Mouse (Mus musculus) adrenal gland, adult 8-10 months (tissue): ENCODE data around the gene Ramac. TPM values are rescaled to one million over a fixed set of nuclear protein-coding genes. Genes with fewer than 3 reads are reported as not detected.
A peak's percentile ranks its signal among the peaks of the same experiment; 100 is the strongest.

ENCODE experiments used
- DNase-seq: peaks from one replicate; pipeline ENCODE4 v3.0.0; 2022
- total RNA-seq, 4 experiments: library from RNA; stranded (reverse); gene quantifications; 2 replicates each; pipeline ENCODE4 v1.2.4; 2022

Gene Ramac
- total RNA-seq, 4 experiments from 2014 or later = 46.9 to 62.3 (median 54.4) TPM

GRCm38 (mm10) chr7:81788536-81788935, 25.8 kb downstream of the Ramac start:
- no peak for DNase-seq

- DNase-seq = peak; percentile 74
These were observed 26.5 kb downstream of the Ramac start, which contains the start of gene 3110040N11Rik for GRCm38 (mm10) chr7:81789095-81789757. Gene 3110040N11Rik, minus strand, starts transcription at chr7:81789478.

- no peak for DNase-seq
These were observed 43.3 kb downstream of the Ramac start for GRCm38 (mm10) chr7:81806067-81806466.

Other genes starting within 250 kb of the Ramac start
- 1 to 10 TPM in 3 of 4 experiments, under 1 TPM in 1; 0.66 to 3.4 (median 1.0) TPM for gene Fsd2, start 196.0 kb upstream of the Ramac start, total RNA-seq
- gene Whamm, start 191.7 kb upstream of the Ramac start, total RNA-seq = 10 to 100 TPM; 20.7 to 32.3 (median 29.1) TPM
- 10 to 100 TPM in 2 of 4 experiments, 1 to 10 TPM in 2; 2.0 to 15.1 (median 7.6) TPM for gene Homer2, start 55.4 kb upstream of the Ramac start, total RNA-seq
- gene 3110040N11Rik, start 26.6 kb downstream of the Ramac start, total RNA-seq = 10 to 100 TPM; 42.5 to 46.9 (median 45.0) TPM
- gene Btbd1, start 66.5 kb downstream of the Ramac start, total RNA-seq = 100 to 1,000 TPM in 3 of 4 experiments, 10 to 100 TPM in 1; 97.3 to 112 (median 104) TPM
- gene Gm10160, start 92.9 kb downstream of the Ramac start, total RNA-seq = not detected
- 10 to 100 TPM; 12.8 to 21.0 (median 16.2) TPM for gene Tm6sf1, start 96.1 kb downstream of the Ramac start, total RNA-seq
- 10 to 100 TPM in 3 of 4 experiments, 1 to 10 TPM in 1; 9.9 to 18.2 (median 13.2) TPM for gene Hdgfl3, start 171.5 kb downstream of the Ramac start, total RNA-seq
- under 1 TPM; 0.09 to 0.73 (median 0.50) TPM for gene Bnc1, start 229.4 kb downstream of the Ramac start, total RNA-seq